Mouse (Mus musculus) forebrain, embryonic 10.5 days (tissue): ENCODE results near the gene Ptpn18. TPM values are rescaled to one million over a fixed set of nuclear protein-coding genes. Genes with fewer than 3 reads are reported as not detected.

Source experiments
- microRNA-seq: library from miRNA; unstranded; fragments of <30 nt; microRNA quantifications from one replicate; pipeline ENCODE4, GENCODE M21; 2017
- polyA plus RNA-seq: library from polyadenylated mRNA; unstranded; fragments of >200 nt; fragmentation: Nextera tagmentation; extraction: Ambion mirVana; gene quantifications from 2 replicates; pipeline ENCODE4 v1.2.1, GENCODE M21; 2016

Ptpn18 gene
- polyA plus RNA-seq, 1 experiment from 2014 or later, result 6.0 TPM

Small RNA genes within 50 kb of the gene (microRNA-seq; reads per million reads assigned to microRNA genes)
- gene Mir5103, result 4.8 reads per million, percentile 12 among the genes with 10 or more reads in this experiment

Other genes starting within 250 kb of the Ptpn18 start
- 69.1 and 70.3 TPM in 2 replicates for gene Ccdc115, start 20.1 kb upstream of the Ptpn18 start, polyA plus RNA-seq
- 118 and 119 TPM in 2 replicates for gene Imp4, start 19.9 kb upstream of the Ptpn18 start, polyA plus RNA-seq
- gene Prss39, start 38.6 kb downstream of the Ptpn18 start, polyA plus RNA-seq, result not detected in 2 replicates
- not detected in 2 replicates for gene Cfc1, start 75.9 kb downstream of the Ptpn18 start, polyA plus RNA-seq
- not detected in 2 replicates for gene Prss40, start 101.2 kb downstream of the Ptpn18 start, polyA plus RNA-seq
- 0.48 and 0.71 TPM in 2 replicates for gene Amer3, start 119.9 kb downstream of the Ptpn18 start, polyA plus RNA-seq